Mouse (Mus musculus) large intestine, adult 2 months (tissue): Measurements from ENCODE around the gene Ugt1a10. TPM values are rescaled to one million over a fixed set of nuclear protein-coding genes. Genes with fewer than 3 reads are reported as not detected.
A peak's percentile ranks its signal among the peaks of the same experiment; 100 is the strongest.
"Not testable (repeated sequence)": the region's sequence is repeated elsewhere in the genome, so short reads cannot be mapped to it uniquely, and the experiment has no call there.

Source experiments
- DNase-seq: peaks from one replicate; pipeline ENCODE4 v3.0.0-alpha.2; 2012; ENCODE audit warnings: low read depth, low spot score
- WGBS: fragments of 180-500 bp; shearing (Covaris S2); methylation state at CpG from one replicate; pipeline ENCODE4 v1.1.7; 2018; 5-methylcytosine and 5-hydroxymethylcytosine counted together
- polyA plus RNA-seq: library from polyadenylated mRNA; depleted of rRNA; stranded (reverse); fragments of >200 nt; gene quantifications from 2 replicates; pipeline ENCODE4 v1.2.3, GENCODE M21; 2012

The Ugt1a10 gene
- polyA plus RNA-seq, 1 experiment: 0.24 TPM

DNA sequence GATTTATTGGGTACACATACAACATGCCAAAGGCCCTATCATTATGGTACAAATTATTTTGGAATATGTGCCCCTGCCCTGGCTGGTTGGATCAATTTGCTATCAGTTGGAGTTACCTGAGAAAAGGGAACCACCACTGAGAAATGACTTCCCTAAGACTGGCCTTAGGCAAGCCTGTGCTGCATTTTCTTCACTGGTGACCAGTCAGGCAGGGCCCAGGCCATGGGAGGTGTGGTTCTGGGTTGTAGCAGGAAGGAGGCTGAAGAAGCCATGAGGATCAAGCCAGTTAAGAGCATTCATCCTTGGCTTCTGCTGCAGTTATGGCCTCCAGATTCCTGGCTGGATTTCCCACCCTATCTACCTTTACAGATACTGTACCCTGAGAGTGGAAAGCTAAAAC is 37.2 kb downstream of the Ugt1a10 start:
- DNase-seq: no peak

DNA sequence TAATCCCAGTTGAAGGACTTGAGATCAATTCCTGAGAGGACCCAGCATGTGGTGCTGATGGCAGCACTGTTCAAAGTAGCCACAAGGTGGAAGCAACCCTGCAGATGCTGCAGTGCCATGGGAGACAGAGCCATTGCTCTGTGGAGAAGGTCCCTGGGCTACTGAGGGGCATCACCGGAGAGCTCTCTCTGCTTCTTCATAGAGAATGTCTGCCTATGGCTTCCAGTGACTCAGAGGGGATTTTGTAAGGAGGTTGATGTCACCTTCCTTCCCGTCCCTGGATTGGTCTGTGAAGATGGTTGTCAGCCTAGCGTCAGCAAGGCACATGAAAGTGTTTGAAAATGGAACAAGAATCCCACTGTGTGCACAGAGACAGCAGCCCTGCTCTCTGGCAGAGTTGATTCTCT is 39.1 kb downstream of the Ugt1a10 start:
- WGBS: 18% methylated on average over 3 of the region's 3 CpGs
- not testable (repeated sequence) for DNase-seq

DNA sequence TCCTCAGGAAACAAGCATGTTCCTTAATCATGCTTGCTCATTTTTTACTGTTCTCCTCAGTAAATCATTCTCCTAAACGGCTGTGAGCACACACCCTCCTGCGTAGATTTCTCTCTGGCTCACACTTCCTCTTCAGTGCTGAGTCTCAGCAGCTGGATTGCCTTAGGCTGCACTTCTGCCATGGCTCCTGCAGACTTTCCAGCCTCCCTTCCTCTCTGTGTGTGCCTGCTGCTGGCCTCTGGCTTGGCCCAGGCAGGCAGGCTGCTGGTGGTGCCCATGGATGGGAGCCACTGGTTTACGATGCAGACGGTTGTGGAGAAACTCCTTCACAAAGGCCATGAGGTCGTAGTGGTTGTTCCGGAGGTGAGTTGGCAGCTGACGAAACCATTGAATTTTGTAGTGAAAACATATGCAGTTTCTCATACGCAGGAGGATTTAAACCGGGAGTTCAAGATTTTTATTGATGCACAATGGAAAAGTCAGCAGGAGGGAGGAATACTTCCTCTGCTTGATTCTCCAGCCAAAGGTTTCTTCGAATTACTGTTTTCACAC is 39.8 kb downstream of the Ugt1a10 start, which contains the start of gene Ugt1a7c:
Ugt1a7c (plus strand) TSS at position 122 of the 552 bp plus-strand sequence.
- WGBS: 3% methylated on average over 10 of the region's 10 CpGs
- DNase-seq: peak; percentile 61

DNA sequence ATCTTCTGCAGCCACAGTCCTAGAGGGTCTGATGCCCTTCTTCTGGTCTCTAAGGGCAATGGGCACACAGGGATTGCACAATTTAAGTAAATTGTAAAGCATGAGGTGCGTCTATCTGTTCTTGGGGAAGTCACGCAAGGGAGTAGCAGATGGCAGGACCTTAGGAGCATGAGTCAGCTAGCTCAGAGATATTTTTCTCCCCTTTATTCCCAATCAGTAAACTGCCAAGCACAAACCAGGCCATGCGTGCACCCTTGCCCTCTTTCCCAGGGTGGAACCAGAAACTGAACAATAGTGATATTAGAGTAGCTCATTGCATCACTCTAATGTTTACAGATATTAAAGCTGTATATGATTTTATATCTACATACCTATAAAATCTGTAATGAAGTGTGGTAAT is 43.4 kb downstream of the Ugt1a10 start:
- 47% methylated on average over 3 of the region's 3 CpGs for WGBS

DNA sequence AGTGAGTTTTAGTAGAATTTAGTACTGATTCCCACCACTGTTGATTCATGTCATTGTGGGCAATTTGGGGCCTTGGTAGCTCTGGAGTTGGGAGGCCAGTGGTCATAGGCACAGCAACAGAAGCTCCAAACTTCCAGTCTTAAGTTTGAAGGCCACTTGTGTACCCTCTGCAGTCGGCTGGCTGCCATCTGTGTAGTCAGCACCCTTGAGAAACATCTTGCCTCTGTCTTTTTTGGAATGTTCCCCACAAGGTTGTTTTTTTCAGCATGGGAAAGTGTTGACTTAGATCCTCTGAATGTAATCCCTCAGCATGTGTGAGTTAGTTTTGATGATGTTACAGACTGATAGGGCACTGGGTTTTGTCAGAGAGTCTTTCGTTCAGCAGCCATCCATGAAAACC is 44.5 kb downstream of the Ugt1a10 start:
- WGBS: 68% methylated on average over 2 of the region's 2 CpGs

More for the DNA sequence above, 43.4 kb downstream of the Ugt1a10 start:
- DNase-seq: not testable (repeated sequence)

DNA sequence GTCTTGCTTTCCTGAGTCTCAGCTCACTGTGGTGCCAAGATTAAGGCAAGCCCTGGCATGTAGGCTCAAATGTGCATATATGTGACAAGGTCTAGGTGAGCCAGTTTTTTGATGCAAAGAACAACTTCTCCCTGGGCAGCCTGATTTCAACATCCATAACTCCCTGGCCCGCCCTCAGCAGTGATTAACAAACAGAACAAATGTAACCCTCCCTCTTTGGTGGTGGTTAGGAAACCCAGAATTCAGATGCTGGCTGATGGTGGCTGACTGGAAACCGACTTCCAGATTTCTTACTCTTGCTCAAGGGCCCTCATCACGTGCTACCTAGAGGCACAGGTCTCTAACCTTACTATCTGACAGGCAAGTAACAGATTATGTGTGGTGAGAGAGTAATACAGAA is 47.8 kb downstream of the Ugt1a10 start, which contains the start of gene Ugt1a6b:
Ugt1a6b (plus strand) TSS at position 234 of the 400 bp plus-strand sequence.
- DNase-seq: not testable (repeated sequence)
- 19% methylated on average over 3 of the region's 3 CpGs for WGBS

More for the DNA sequence above, 44.5 kb downstream of the Ugt1a10 start:
- DNase-seq: not testable (repeated sequence)

DNA sequence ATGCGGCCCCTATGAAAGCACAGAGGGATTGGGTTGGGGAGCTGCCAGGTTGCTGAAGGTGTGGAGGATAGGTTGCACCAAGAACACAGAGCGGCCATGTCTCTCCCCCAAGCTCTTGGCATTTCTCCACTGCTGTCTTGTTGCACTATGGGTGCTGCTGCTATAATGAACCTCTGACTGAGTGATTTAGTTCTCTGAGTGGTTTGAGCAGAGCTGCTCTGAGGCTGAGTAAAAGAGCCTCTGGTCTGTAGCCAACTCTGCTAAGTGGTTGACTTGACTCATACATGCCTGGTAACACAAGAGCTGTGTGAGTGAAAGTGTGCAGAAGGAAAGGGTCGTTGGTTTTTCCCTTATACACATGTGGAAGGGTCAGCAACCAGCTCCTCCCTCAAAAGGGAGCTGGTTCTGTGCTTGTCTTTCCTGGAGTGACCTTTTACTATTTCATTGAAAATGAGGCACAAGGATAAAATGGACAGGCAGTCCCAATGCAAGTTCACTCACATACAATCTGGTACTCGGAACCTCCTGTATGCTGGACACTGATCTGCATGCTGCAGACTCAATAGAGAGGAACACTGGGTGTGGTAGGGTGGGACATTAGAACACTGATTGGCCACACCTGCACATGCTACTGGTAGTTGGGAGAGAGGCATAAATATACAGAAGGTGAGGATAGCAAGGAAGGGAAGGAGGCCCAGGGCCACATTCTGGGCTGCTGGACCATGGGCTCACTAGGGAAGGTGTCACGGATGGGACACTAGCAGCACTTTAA is 48.7 kb downstream of the Ugt1a10 start:
- WGBS: 49% methylated on average over 5 of the region's 5 CpGs
- DNase-seq: not testable (repeated sequence)

DNA sequence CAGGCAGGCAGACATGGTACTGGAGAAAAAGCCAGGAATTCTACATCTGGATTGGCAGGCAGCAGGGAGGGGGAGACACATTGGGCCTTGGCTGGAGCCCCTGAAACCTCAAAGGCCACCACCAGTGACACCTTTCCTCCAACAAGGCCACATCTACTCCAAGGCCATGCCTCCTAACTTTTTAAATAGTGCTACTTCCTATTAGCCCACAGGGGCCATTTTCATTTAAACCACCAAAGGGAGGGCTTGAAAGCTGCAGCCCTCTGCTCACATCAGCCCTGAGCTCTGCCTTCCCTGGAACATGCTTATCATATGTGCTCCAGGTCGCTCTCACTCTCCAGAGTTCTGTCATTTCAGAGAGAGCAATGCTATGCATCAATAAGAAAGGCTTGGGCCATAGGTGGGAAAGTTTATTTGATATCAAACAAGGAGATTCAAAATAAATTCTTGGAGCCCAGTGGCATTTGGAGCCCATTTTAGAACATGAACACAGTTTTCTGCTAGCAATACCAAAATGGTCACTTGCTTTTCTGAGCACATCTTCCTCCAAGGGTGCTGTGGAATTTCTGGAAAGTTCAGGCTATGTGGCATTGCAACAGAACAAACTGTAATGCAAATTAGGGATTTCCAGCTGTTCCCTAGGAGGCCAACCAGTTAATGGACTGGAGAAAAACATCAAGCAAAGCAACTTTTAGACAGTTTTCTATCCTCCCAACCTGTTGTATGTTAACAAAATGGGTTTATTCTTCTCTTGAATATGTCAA is 49.7 kb downstream of the Ugt1a10 start:
- WGBS: 98% methylated on average over 1 of the region's 1 CpGs
- no peak for DNase-seq

DNA sequence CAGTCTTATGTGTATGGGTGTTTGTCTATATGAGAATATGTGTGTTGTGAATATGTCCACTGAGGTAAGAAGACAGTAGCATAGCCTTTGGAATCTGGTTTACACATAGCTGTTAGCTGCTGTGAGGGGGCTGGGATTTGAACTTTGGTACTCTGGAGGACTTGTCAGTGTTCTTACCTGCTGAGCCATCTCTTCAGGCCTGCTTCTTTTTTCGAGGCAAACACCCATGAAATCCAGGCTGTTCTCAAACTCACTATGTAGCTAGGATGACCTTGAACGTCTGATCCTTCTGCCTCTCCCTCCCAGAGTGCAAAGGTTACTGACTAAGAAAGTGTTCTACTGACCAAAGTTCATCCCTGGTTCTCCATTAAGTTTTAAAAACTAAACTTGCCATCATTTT is 50.5 kb downstream of the Ugt1a10 start:
- 32% methylated on average over 2 of the region's 2 CpGs for WGBS
- DNase-seq: no peak

DNA sequence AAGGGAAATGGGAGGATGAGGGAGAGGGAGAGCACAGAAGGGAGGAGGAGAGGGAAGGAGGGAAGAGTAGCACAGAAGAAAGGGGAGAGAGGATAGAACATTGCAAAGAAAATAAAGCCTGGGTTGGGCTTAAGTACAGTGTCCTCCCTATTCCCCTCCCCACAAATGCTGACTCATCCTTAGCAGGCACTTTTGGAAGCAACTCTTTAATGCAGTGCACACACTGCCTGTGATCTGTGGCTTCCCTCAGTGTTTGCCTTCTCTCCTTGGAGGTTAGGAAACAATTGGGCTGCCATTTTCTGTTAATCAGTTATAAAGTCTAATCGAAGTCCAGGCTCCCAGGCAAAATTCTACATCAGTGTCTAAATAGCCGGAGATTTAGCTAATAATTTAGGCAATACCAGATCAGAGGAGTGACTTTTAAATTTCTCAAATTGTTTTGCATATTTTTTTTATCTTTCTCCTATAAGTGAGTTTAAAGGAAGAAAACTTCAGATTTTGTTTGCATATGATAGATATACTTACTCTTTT is 53.9 kb downstream of the Ugt1a10 start:
- DNase-seq: not testable (repeated sequence)
- 37% methylated on average over 2 of the region's 2 CpGs for WGBS

DNA sequence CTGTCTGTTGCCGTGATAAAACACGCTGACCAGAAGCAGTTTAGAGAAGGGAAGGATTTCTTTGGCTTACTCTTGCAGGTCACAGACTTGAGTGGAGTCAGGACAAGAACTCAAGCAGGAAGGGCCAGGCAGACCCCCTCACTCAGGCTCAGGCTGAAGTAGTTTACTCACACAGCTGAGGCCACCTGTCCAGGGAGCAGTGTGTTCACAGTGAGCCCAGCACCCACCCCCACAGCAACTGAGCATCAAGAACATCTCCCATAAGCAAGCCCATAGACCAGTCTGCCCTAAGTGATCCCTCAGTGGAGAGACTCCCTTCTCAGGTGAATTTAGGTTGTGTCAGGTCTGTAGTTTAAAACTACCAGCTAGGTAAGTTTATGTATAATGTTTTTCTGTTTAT is 54.4 kb downstream of the Ugt1a10 start:
- WGBS: 29% methylated on average over 2 of the region's 2 CpGs
- not testable (repeated sequence) for DNase-seq

DNA sequence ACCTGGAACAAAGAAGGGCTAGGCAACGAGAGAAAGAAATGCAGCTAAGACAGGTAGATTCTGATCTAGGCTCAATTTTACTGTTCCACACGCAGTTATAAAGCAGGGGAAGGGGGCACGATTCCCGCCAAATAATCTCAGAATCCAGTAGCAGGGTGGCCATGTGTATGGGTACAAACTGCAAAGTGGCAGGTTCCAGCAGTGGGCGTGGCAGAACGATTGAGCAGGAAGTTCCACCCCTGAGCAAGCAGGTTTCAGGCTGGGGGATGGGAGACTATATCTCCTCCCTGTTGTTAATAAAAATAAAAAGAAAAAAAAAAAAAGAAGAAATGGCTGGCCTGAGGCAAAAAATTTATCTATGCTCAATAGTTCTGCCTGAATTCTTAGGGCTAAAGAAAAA is 57.6 kb downstream of the Ugt1a10 start:
- 87% methylated on average over 6 of the region's 6 CpGs for WGBS
- DNase-seq: not testable (repeated sequence)

DNA sequence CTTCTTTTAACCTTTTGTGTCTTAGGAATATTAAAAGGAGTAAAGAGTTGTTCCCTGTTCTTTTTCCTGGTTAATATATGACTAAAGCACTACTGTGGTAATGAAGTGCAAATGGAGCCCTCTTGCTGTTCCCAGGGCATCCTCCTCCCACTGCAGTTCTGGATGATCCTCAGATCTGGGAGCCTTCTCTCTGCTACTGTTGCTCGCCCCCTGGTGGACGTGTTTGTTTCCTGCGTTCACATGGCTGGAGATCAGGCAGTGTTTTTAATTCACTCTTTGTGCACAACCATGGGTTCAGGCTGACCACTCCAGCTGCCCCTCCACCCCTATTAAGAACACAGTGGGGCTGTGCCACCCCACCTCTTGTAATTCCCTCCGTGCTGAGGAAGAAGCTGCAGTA is 65.4 kb downstream of the Ugt1a10 start:
- 17% methylated on average over 4 of the region's 4 CpGs for WGBS
- DNase-seq: not testable (repeated sequence)

DNA sequence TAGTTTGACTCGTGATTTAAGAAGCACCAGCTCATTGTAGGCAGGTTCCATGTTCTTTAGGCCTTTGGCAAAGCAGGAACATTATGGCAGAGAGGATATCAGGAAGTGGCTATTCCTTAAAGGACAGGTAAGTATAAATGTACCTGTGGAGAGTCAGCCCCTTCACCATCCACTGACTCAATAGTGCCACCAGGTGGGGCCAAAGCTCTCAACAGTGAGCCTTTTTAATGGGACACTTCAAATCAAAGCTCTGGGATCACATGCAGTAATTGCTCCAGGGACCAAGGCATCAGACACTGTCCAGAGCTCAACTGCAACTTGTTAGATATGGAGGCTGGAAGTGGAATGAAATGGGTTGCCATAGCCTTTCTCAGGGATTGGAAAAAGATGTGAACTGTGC is 66.3 kb downstream of the Ugt1a10 start:
- WGBS: no CpG with 5 or more reads among the region's 1 CpGs
- DNase-seq: not testable (repeated sequence)

DNA sequence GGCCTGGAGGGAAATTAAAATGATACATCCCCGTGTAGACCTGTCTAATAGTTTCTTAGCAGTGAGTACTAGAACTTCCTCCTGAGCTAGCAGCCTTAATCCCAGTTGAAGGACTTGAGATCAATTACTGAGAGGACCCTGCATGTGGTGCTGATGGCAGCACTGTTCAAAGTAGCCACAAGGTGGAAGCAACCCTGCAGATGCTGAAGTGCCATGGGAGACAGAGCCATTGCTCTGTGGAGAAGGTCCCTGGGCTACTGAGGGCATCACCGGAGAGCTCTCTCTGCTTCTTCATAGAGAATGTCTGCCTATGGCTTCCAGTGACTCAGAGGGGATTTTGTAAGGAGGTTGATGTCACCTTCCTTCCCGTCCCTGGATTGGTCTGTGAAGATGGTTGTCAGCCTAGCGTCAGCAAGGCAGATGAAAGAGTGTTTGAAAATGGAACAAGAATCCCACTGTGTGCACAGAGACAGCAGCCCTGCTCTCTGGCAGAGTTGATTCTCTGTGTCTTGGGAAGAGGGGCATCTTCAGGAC is 70.7 kb downstream of the Ugt1a10 start:
- DNase-seq: not testable (repeated sequence)
- 74% methylated on average over 4 of the region's 4 CpGs for WGBS

DNA sequence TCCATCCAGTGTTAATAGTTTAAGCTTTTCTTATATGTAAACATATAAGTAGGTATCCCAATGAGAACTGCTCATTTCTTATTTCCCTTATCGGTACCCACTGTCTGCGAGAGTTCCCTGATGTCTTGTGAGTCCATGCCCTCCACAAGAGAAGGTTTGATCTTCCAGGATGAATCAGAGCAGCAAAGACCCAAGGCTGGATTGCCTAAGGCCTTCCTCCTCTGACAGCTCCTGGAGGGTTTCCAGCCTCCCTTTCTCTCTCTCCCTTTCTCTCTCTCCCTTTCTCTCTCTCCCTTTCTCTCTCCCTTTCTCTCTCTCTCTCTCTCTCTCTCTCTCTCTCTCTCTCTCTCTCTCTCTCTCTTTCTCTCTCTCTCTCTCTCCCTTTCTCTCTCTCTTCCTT is 73.9 kb downstream of the Ugt1a10 start:
- 37% methylated on average over 2 of the region's 2 CpGs for WGBS
- DNase-seq: not testable (repeated sequence)

DNA sequence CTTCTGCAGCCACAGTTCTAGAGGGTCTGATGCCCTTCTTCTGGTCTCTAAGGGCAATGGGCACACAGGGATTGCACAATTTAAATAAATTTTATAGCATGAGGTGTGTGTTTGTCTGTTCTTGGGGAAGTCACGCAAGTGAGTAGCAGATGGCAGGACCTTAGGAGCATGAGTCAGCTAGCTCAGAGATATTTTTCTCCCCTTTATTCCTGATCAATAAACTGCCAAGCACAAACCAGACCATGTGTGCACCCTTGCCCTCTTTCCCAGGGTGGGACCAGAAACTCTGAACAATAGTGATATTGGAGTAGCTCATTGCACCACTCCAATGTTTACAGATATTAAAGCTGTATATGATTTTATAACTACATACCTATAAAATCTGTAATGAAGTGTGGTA is 75.0 kb downstream of the Ugt1a10 start:
- DNase-seq: not testable (repeated sequence)
- 24% methylated on average over 1 of the region's 1 CpGs for WGBS

DNA sequence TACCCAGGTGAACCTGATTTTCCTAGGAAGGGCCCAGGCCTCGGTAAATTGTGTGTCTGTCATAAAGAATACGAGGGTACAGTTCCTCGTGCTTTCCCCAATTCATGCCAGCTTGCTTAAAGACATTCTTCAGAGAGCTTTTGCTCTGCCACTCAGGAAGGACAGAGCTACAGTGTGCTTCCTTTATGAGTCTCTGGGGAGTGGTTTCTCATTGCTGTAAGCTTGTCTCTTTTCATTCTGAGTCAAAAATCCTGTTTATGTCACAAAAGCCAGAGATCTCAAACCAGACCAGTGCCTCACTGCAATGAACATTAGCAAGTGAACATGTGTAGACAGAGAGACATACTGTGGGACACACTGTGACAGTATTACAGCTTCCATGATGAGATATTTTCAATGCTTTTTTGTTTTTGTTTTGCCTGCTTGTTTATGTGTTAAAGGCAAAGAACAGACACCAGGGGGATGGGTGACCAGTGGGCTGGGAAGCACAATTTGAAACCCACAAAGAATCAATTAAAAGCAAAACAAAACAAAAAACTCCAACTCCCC is 78.8 kb downstream of the Ugt1a10 start:
- WGBS: 10% methylated on average over 3 of the region's 3 CpGs
- no peak for DNase-seq

DNA sequence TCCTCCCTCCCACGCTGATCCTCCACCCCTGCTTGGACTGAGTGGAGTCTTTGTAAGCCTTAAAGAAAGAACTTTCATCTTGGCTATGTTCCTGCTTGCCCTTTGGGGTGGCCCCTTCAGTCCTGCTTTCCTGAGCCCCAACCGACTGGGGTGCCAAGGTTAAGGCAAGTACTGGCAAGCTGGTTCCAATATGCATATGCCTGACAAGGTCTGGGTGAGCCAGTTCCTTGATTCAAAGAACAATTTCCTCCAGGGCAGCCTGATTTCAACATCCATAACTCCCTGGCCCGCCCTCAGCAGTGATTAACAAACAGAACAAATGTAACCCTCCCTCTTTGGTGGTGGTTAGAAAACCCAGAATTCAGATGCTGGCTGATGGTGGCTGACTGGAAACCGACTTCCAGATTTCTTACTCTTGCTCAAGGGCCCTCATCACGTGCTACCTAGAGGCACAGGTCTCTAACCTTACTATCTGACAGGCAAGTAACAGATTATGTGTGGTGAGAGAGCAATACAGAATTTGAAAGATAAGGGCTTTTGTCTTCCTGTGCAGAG is 79.3 kb downstream of the Ugt1a10 start, which contains the start of gene Ugt1a6a:
Ugt1a6a (plus strand) TSS at position 353 of the 555 bp plus-strand sequence.
- DNase-seq: not testable (repeated sequence)
- WGBS: 12% methylated on average over 5 of the region's 5 CpGs
